Mouse (Mus musculus) midbrain, postnatal 0 days (tissue): ENCODE measurements around the gene Pecr. TPM values are rescaled to one million over a fixed set of nuclear protein-coding genes. Genes with fewer than 3 reads are reported as not detected.

Experiments used
- ATAC-seq: fragments of 200-750 bp; cut with Nextera tagmentation; 2 replicates; pipeline ENCODE4 v1.8.0; 2017; ENCODE audit warnings: moderate number of reproducible peaks, mild to moderate bottlenecking, moderate TSS enrichment, moderate library complexity; ENCODE audit not compliant: low FRiP score
- DNase-seq: peaks from one replicate; pipeline ENCODE4 v3.0.0-alpha.2; 2015; ENCODE audit warnings: low spot score
- H3K27ac ChIP-seq: fragments of 300-500 bp; sonication (generic); 2 replicates; pipeline ENCODE4 v1.5.1; 2014; ENCODE audit warnings: low read depth, mild to moderate bottlenecking, low read length, mixed read lengths
- H3K27me3 ChIP-seq: fragments of 300-500 bp; sonication (generic); 2 replicates; pipeline ENCODE4 v1.6.1; 2014; ENCODE audit warnings: low read length, control low read depth, mixed read lengths; ENCODE audit not compliant: insufficient read depth
- H3K36me3 ChIP-seq: fragments of 300-500 bp; sonication (generic); 2 replicates; pipeline ENCODE4 v1.6.1; 2014; ENCODE audit warnings: low read length, control low read depth, mixed read lengths; ENCODE audit not compliant: insufficient read depth
- H3K4me1 ChIP-seq: fragments of 300-500 bp; sonication (generic); 2 replicates; pipeline ENCODE4 v1.6.1; 2014; ENCODE audit warnings: mild to moderate bottlenecking, control low read depth, antibody characterized with exemption, low read length, mixed read lengths; ENCODE audit not compliant: insufficient read depth
- H3K4me2 ChIP-seq: fragments of 300-500 bp; sonication (generic); 2 replicates; pipeline ENCODE4 v1.6.1; 2014; ENCODE audit warnings: low read depth, mild to moderate bottlenecking, low read length, mixed read lengths; ENCODE audit not compliant: poor library complexity, severe bottlenecking
- H3K4me3 ChIP-seq: fragments of 300-500 bp; sonication (generic); 2 replicates; pipeline ENCODE4 v1.5.1; 2014; ENCODE audit warnings: low read depth, mild to moderate bottlenecking, low read length, moderate library complexity
- H3K9ac ChIP-seq: fragments of 300-500 bp; sonication (generic); replicated peaks from 2 replicates; pipeline ENCODE4 v1.6.1; 2014; ENCODE audit warnings: mild to moderate bottlenecking, low read length, moderate library complexity, mixed read lengths; ENCODE audit not compliant: poor library complexity, severe bottlenecking
- H3K9me3 ChIP-seq: fragments of 300-500 bp; sonication (generic); 2 replicates; pipeline ENCODE4 v1.6.1; 2016; ENCODE audit warnings: low read length, control low read depth
- CTCF ChIP-seq: IDR thresholded peaks from 2 replicates; pipeline ENCODE4 v1.5.1; 2016; ENCODE audit warnings: antibody characterized with exemption, mild to moderate bottlenecking
- WGBS: fragments of 180-500 bp; shearing (Covaris S2); extraction: QIAGEN DNeasy Blood & Tissue Kit; methylation state at CpG from one replicate; pipeline ENCODE4 v1.1.7; 2014; 5-methylcytosine and 5-hydroxymethylcytosine counted together
- polyA plus RNA-seq: library from polyadenylated mRNA; unstranded; fragments of >200 nt; fragmentation: Nextera tagmentation; extraction: Ambion mirVana; gene quantifications from 2 replicates; pipeline ENCODE4 v1.2.1, GENCODE M21; 2015
- total RNA-seq: library from RNA; depleted of rRNA; stranded (reverse); fragments of >200 nt; gene quantifications from 2 replicates; pipeline ENCODE4 v1.2.3, GENCODE M21; 2014

The Pecr gene
- total and polyA plus RNA-seq, 2 experiments from 2014 or later: 2.7 to 10.2 TPM

DNA sequence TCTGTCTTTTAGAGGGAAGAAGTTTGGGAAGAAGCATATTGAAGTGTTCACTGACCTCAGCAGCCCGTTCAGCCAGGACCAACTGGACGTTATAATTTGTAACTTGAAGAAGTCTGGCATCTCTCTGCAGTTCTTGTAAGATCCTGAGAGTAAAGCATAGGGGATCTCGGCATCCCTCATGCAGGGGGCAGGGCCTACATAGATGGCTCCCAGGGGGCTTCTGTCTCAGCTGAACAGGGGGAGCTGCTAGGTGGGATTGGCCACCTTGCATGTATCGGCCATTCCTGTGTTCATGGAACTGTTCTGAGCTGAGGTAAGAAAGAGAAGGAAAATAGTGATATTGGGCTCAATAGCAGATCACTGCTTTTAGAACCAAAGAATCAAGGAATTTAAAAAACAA, 31.3 kb upstream of the Pecr start:
- no peak for TF ChIP-seq CTCF
- Histone ChIP-seq H3K9me3 (no peaks in the 10 kb centered on the region), H3K9ac (no peak overlapping the region), H3K27me3 (no peaks in the 10 kb centered on the region), H3K4me1 (no peaks in the 10 kb centered on the region), H3K27ac (no peak overlapping the region), H3K4me3 (no peak overlapping the region), H3K4me2 (no peak overlapping the region), H3K36me3 (no peaks in the 10 kb centered on the region)
- DNase-seq (no peak), ATAC-seq (no peak)
- WGBS: 90% methylated on average over 4 of the region's 4 CpGs

DNA sequence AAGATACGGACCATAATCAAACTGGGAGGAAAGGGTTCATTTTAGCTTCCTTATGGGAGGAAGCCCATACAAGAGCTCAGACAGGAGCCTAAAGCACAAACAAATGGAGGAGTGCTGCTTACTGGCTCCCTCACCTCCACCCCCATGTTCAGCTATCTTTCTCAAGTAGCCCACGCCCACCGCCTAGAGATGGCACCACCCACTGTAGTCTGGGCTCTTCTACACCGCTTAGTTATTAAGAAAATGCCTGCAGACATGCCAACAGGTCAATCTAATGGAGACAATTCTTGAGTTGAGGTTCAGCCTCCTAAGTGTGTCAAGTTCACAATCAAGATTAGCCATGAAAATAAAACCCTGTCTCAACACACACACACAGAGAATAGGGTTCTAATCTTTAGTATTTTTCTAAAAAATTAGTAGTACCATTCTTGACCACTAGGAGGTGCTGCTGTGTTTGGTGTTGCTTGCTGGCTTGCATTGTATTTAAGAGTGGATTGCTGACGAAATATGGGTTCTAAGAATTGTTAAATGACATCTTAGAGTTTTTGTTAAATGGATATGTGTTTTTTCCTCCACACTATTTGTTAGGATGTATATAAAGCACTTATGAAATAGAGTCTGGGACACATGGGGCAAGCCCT, 29.4 kb upstream of the Pecr start:
- Histone ChIP-seq H3K27ac (no peak overlapping the region), H3K9me3 (no peaks in the 10 kb centered on the region), H3K9ac (no peak overlapping the region), H3K36me3 (no peaks in the 10 kb centered on the region), H3K4me1 (no peaks in the 10 kb centered on the region), H3K4me3 (no peak overlapping the region), H3K27me3 (no peaks in the 10 kb centered on the region), H3K4me2 (no peak overlapping the region)
- DNase-seq (peak; percentile 74), ATAC-seq (no peak)
- WGBS: 79% methylated on average over 5 of the region's 5 CpGs
- TF ChIP-seq CTCF: peak; percentile 92

DNA sequence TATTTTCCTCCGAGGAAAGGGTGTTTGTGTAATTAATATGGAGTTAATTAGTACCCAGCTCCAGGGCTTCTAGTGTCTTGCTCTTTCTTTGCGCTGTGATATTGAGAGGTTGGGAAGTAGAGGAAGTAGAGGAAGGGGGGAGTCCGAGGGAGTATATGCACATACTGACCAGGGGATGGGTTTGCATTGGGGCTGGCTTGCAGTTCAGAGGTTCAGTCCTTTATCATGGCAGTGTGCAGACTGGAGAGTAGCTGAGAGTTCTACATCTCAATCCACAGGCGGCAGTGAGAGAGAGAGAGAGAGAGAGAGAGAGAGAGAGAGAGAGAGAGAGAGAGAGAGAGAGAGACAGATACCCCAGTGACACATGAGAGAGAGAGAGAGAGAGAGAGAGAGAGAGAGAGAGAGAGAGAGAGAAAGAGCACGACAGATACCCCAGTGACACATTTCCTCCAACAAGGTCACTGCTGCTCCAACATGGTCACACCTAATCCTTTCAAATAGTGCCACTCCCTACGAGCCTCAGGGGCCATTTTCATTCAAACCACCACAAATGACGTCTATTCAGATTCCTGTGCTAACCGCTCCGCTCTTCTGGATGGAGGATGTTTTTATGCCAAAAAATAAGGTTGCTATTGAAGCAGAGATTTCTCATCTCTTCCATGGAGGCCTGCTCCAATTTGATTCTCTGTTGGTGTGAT, 28.7 kb upstream of the Pecr start:
- DNase-seq (no peak), ATAC-seq (no peak)

DNA sequence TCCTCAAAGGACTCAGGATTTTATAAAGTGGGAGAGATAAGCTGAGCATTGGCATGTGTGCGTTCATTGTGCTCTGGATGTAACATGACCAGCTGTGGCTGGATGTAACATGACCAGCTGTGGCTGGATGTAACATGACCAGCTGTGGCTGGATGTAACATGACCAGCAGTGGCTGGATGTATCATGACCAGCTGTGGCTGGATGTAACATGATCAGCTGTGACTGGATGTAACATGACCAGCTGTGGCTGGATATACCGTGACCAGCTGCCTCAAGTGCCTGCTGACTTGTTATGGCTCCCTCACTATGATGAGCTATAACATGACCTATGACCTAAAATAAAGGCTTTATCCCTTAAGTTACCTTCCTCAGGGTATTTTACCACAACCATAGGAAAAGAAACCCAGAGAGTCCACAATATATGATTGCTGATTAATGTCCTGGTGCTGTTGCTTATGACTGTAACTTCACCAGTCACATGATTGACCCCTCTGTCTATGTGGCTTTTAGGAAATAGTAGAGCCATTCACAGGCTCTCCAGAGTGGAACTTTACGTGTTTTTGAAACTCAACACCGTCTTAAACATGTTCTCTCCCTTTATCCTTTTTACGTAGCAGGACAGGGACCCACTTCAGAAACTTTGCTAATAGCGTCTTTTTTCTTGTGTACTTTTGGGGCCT, 25.8 kb upstream of the Pecr start:
- H3K9ac ChIP-seq: no peak overlapping the region
- DNase-seq (no peak), ATAC-seq (no peak)
- H3K27ac ChIP-seq: no peak overlapping the region
- H3K4me3 ChIP-seq: no peak overlapping the region
- WGBS: 59% methylated on average over 6 of the region's 6 CpGs
- no peaks in the 10 kb centered on the region for H3K9me3 ChIP-seq
- H3K36me3 ChIP-seq: no peaks in the 10 kb centered on the region
- TF ChIP-seq CTCF: no peak
- H3K27me3 ChIP-seq: no peaks in the 10 kb centered on the region
- H3K4me2 ChIP-seq: no peak overlapping the region
- H3K4me1 ChIP-seq: no peaks in the 10 kb centered on the region

More for the DNA sequence above, 28.7 kb upstream of the Pecr start:
- no peak for TF ChIP-seq CTCF
- 82% methylated on average over 9 of the region's 9 CpGs for WGBS
- H3K27ac ChIP-seq: no peak overlapping the region
- no peak overlapping the region for H3K4me2 ChIP-seq
- H3K4me3 ChIP-seq: no peak overlapping the region
- no peaks in the 10 kb centered on the region for H3K9me3 ChIP-seq
- H3K27me3 ChIP-seq: no peaks in the 10 kb centered on the region
- H3K4me1 ChIP-seq: no peaks in the 10 kb centered on the region
- H3K9ac ChIP-seq: no peak overlapping the region
- no peaks in the 10 kb centered on the region for H3K36me3 ChIP-seq

DNA sequence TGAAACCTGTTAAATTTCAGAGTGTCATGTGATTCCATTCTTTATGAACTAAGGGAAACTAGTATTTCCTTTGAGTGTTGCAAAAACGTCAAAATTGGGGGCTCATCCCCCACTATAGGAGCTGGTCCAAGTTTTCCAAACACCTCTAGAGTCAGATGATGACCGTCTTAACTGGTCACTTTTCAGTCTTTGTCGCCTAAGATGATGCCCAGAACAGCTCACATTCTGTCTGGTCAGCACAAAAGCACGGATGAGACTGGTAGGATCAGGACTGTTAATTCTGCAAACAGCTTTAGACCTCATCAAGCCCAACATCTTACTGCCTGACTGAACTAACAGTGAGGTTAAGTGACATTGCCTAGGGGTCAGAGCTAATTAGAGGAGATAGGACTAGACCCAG, 24.8 kb upstream of the Pecr start:
- Histone ChIP-seq H3K4me2 (no peak overlapping the region), H3K9ac (no peak overlapping the region), H3K36me3 (no peaks in the 10 kb centered on the region), H3K4me3 (no peak overlapping the region), H3K27ac (no peak overlapping the region), H3K9me3 (no peaks in the 10 kb centered on the region), H3K27me3 (no peaks in the 10 kb centered on the region), H3K4me1 (no peaks in the 10 kb centered on the region)
- no peak for ATAC-seq
- no peak for DNase-seq
- WGBS: 66% methylated on average over 4 of the region's 4 CpGs
- no peak for TF ChIP-seq CTCF

DNA sequence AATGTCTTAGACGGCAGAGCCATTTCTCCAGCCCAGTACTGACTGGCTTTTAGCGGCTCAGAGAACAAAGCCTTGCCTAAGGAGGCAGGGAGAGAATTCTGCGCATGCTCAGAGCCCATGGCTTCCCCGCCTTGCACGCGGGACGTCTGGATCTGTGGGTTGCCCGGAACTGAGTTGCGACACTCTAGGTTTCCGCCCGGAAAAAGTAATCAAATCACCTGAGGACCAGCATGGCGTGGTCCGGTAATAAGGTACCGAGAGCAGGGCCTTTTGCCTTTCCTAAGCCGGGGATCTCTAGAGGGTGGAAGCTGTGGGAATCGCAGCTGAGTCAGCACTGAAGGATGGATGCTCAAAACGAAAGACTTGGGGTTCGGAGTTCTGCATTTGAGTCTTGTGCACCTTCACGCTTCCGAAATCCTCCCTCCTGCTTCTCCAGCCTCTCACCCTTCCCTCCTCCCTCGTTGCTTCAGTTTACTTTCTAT, 23.2 kb upstream of the Pecr start, which contains the start of gene Xrcc5:
Gene Xrcc5, plus strand, starts transcription at position 105 of the 482 bp plus-strand sequence.
- H3K4me3 ChIP-seq: peak within 1 kb of the TSS; percentile 48
- no peaks in the 10 kb centered on the region for H3K9me3 ChIP-seq
- under 1% methylated on average over 21 of the region's 21 CpGs for whole genome bisulfite sequencing
- H3K36me3 ChIP-seq: no peaks in the 10 kb centered on the region
- DNase-seq (peak; percentile 99), ATAC-seq (peak; percentile 98)
- H3K9ac ChIP-seq: peak within 1 kb of the TSS; percentile 67
- peak within 1 kb of the TSS; percentile 79 for H3K27ac ChIP-seq
- peak within 1 kb of the TSS; percentile 60 for H3K4me2 ChIP-seq
- no peak for TF ChIP-seq CTCF
- H3K4me1 ChIP-seq: no peaks in the 10 kb centered on the region
- no peaks in the 10 kb centered on the region for H3K27me3 ChIP-seq
